Comparison of ENCODE assay signal across 19 mouse cellular contexts in the genomic region with DNA sequence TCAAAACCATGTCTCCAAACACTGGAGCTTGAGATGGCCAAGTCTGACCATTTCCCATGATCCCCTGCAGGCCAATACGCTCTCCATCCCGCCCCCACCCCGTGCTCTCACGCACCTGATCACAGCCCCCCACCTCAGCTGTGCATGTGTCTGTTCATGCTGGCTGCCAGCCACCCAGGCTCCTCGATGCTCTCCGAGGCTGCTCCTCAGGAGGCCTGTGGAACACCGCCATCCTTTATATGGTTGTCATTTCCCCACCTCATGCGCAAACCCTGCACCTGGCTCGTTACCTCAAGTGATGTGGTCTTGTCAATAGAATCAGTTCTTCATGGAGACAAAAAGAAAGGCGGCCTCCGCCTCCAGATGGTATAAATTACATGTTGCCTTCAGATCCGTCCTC. TPM values are rescaled to one million over a fixed set of nuclear protein-coding genes. Genes with fewer than 3 reads are reported as not detected.
DNase-seq lines count a peak whose midpoint lies in the region; ATAC-seq and TF ChIP-seq lines count a peak whose summit lies in the region.
"Had no signal": no experiment of that assay in that cellular context is flagged by ENCODE, and none has a peak within 500 bp of the region (broad histone marks: within the 10 kb centered on the region; RNA-seq: fewer than 3 reads in every experiment).

No protein-coding gene starts in this region.

- WGBS in embryonic facial prominence, embryonic 11.5 days = 69% methylated on average over 12 of the region's 12 CpGs
- WGBS in embryonic facial prominence, embryonic 10.5 days = 75% methylated on average over 12 of the region's 12 CpGs
- WGBS in heart, embryonic 16.5 days = 89% methylated on average over 12 of the region's 12 CpGs

- H3K27ac ChIP-seq in embryonic facial prominence, embryonic 11.5 days (replicated peaks; ENCODE audit: low read depth, low read length) = no peak overlapping the region
- no peak overlapping the region for H3K27ac ChIP-seq in embryonic facial prominence, embryonic 10.5 days (replicated peaks)
- peak overlapping the region; percentile 93 for H3K27ac ChIP-seq in heart, embryonic 16.5 days (ENCODE audit: low read length)
- peak overlapping the region; percentile 80; the same call in 1 of the 2 replicates for H3K27ac ChIP-seq in left cerebral cortex, adult 2 months
- H3K27ac ChIP-seq: embryonic facial prominence, embryonic 12.5 days had no signal

- H3K4me3 ChIP-seq in embryonic facial prominence, embryonic 11.5 days (ENCODE audit: low read depth, low read length) = no peak overlapping the region
- no peak overlapping the region for H3K4me3 ChIP-seq in embryonic facial prominence, embryonic 10.5 days
- H3K4me3 ChIP-seq in heart, embryonic 16.5 days (ENCODE audit: low read length) = no peak overlapping the region
- H3K4me3 ChIP-seq in left cerebral cortex, adult 2 months = no peak overlapping the region
- H3K4me3 ChIP-seq: embryonic facial prominence, embryonic 12.5 days had no signal

- H3K4me2 ChIP-seq in embryonic facial prominence, embryonic 11.5 days (ENCODE audit: low read depth, low read length) = no peak overlapping the region
- no peak overlapping the region for H3K4me2 ChIP-seq in heart, embryonic 16.5 days (ENCODE audit: low read depth, low read length)
- H3K4me2 ChIP-seq: embryonic facial prominence, embryonic 12.5 days; heart, embryonic 11.5 days had no signal

- H3K4me1 ChIP-seq in embryonic facial prominence, embryonic 11.5 days (ENCODE audit: control insufficient read depth, insufficient read depth, low read length) = no peaks in the 10 kb centered on the region; the same call in 1 of the 2 replicates
- H3K4me1 ChIP-seq in embryonic facial prominence, embryonic 10.5 days = peaks cover 29% of the 10 kb centered on the region
- peaks cover 24% of the 10 kb centered on the region for H3K4me1 ChIP-seq in heart, embryonic 16.5 days (ENCODE audit: control insufficient read depth, insufficient read depth, low read length)

- intact Hi-C loops in heart, postnatal 10 days (cut with DNase I) = no loop called here
- intact Hi-C loops in left cerebral cortex, adult 2 months (cut with DNase I) = no loop called here
- intact Hi-C loops in left cerebral cortex, postnatal 36 days (cut with DNase I) = no loop called here

- no peaks in the 10 kb centered on the region for H3K27me3 ChIP-seq in embryonic facial prominence, embryonic 11.5 days (ENCODE audit: control insufficient read depth, insufficient read depth, low read length)
- H3K27me3 ChIP-seq in embryonic facial prominence, embryonic 10.5 days (replicated peaks; ENCODE audit: low read depth, poor library complexity, severe bottlenecking) = no peaks in the 10 kb centered on the region
- no peaks in the 10 kb centered on the region for H3K27me3 ChIP-seq in heart, embryonic 16.5 days (ENCODE audit: control insufficient read depth, insufficient read depth, low read length)
- H3K27me3 ChIP-seq: embryonic facial prominence, embryonic 12.5 days had no signal

- ATAC-seq in embryonic facial prominence, embryonic 11.5 days (replicated peaks; ENCODE audit: insufficient number of reproducible peaks, low FRiP score, low TSS enrichment, low read depth) = no peak
- no peak for ATAC-seq in heart, embryonic 16.5 days (replicated peaks; ENCODE audit: extremely low read depth, insufficient read depth, low FRiP score)
- ATAC-seq: hindbrain, embryonic 16.5 days had no signal

- no peak overlapping the region for H3K9ac ChIP-seq in embryonic facial prominence, embryonic 11.5 days (replicated peaks; ENCODE audit: low read length)
- no peak overlapping the region for H3K9ac ChIP-seq in heart, embryonic 16.5 days (ENCODE audit: low read length)
- H3K9ac ChIP-seq: embryonic facial prominence, embryonic 12.5 days had no signal

- H3K36me3 ChIP-seq in embryonic facial prominence, embryonic 11.5 days (replicated peaks; ENCODE audit: control insufficient read depth, insufficient read depth, low read depth, low read length) = no peaks in the 10 kb centered on the region
- H3K36me3 ChIP-seq in embryonic facial prominence, embryonic 10.5 days (replicated peaks) = no peaks in the 10 kb centered on the region
- H3K36me3 ChIP-seq in heart, embryonic 16.5 days (ENCODE audit: control insufficient read depth, insufficient read depth) = peaks cover 6% of the 10 kb centered on the region; the same call in 1 of the 2 replicates
- H3K36me3 ChIP-seq: embryonic facial prominence, embryonic 12.5 days had no signal

- no peaks in the 10 kb centered on the region for H3K9me3 ChIP-seq in embryonic facial prominence, embryonic 11.5 days (replicated peaks; ENCODE audit: control insufficient read depth, low read length)
- peaks cover 4% of the 10 kb centered on the region; the same call in 1 of the 2 replicates for H3K9me3 ChIP-seq in embryonic facial prominence, embryonic 10.5 days
- H3K9me3 ChIP-seq in heart, embryonic 16.5 days (replicated peaks; ENCODE audit: control insufficient read depth, low read length) = peaks cover 7% of the 10 kb centered on the region
- H3K9me3 ChIP-seq: embryonic facial prominence, embryonic 12.5 days had no signal

- peak; percentile 35 for DNase-seq in embryonic facial prominence, embryonic 11.5 days (ENCODE audit: low spot score)
- DNase-seq in embryonic facial prominence, embryonic 10.5 days (ENCODE audit: low spot score) = no peak
- DNase-seq in heart, postnatal 10 days = no peak
- DNase-seq in left cerebral cortex, adult 2 months (ENCODE audit: extremely low spot score in 1 of 2, low spot score in 2 of 2) = no peak
- no peak for DNase-seq in left cerebral cortex, postnatal 36 days (ENCODE audit: low spot score in 2 of 2)
- DNase-seq in kidney, adult 8-10 months = no peak
- DNase-seq: adrenal gland, postnatal 10 days; cerebellum, adult 11-12 months; cerebellum, adult 9-11 months; gastrocnemius, postnatal 36 days; heart, adult 11 months; heart, postnatal 14 days; kidney, adult 11 months had no signal

- no peak for TF ChIP-seq CTCF in left cerebral cortex, adult 2 months (IDR thresholded peaks at IDR 0.05)

RNA-seq across cellular contexts. Expression of a gene that starts 42.8 kb away (rescaled TPM):
- 0.49 and 0.56 TPM in 2 replicates for polyA plus RNA-seq in embryonic facial prominence, embryonic 11.5 days (2014; fragmentation: Nextera tagmentation; extraction: Ambion mirVana)
- polyA plus RNA-seq in embryonic facial prominence, embryonic 10.5 days (2016; fragmentation: Nextera tagmentation; extraction: Ambion mirVana) = 0.23 and 0.26 TPM in 2 replicates
- not detected in 2 replicates for polyA plus RNA-seq in heart, embryonic 16.5 days (2015; fragmentation: Nextera tagmentation; extraction: Ambion mirVana)
- not detected for total RNA-seq in heart, postnatal 10 days (2021)
- total RNA-seq in left cerebral cortex, adult 2 months (2021) = 1 to 10 TPM; 5.9 to 6.9 TPM
- total RNA-seq in left cerebral cortex, postnatal 36 days (2021) = 1 to 10 TPM; 6.6 to 8.5 TPM
- total RNA-seq: gastrocnemius, adult 8-10 months; gastrocnemius, postnatal 36 days; heart, postnatal 14 days; hematopoietic stem cell, adult 5-6 weeks had no signal
- polyA plus RNA-seq: heart, embryonic 11.5 days had no signal

RNA-seq across cellular contexts. Expression of a gene that starts 59.8 kb away (rescaled TPM):
- 1.7 and 2.2 TPM in 2 replicates for polyA plus RNA-seq in embryonic facial prominence, embryonic 11.5 days (2014; fragmentation: Nextera tagmentation; extraction: Ambion mirVana)
- polyA plus RNA-seq in embryonic facial prominence, embryonic 10.5 days (2016; fragmentation: Nextera tagmentation; extraction: Ambion mirVana) = 1.1 and 1.6 TPM in 2 replicates
- 7.0 and 8.3 TPM in 2 replicates for polyA plus RNA-seq in heart, embryonic 16.5 days (2015; fragmentation: Nextera tagmentation; extraction: Ambion mirVana)
- total RNA-seq in heart, postnatal 10 days (2021) = 10 to 100 TPM; 12.7 to 13.9 TPM
- total RNA-seq in left cerebral cortex, adult 2 months (2021) = 1 to 10 TPM; 2.0 to 3.7 TPM
- total RNA-seq in left cerebral cortex, postnatal 36 days (2021) = 1 to 10 TPM; 2.6 to 2.7 TPM

Comparison
In these comparisons a context has a peak if more than half of its experiments do, and no peak if none do; other contexts are left out.
1. H3K27ac ChIP-seq: peak in heart, embryonic 16.5 days (single experiment) and left cerebral cortex, adult 2 months (single experiment); none in embryonic facial prominence, embryonic 11.5 days (single experiment) and embryonic facial prominence, embryonic 10.5 days (single experiment).
2. RNA of a gene that starts 42.8 kb away (total RNA-seq): 6.6 to 8.5 TPM in left cerebral cortex, postnatal 36 days and 5.9 to 6.9 TPM in left cerebral cortex, adult 2 months; not detected in heart, postnatal 10 days; every median in the first group is over 4 times any median in the second.